In the genomic region with DNA sequence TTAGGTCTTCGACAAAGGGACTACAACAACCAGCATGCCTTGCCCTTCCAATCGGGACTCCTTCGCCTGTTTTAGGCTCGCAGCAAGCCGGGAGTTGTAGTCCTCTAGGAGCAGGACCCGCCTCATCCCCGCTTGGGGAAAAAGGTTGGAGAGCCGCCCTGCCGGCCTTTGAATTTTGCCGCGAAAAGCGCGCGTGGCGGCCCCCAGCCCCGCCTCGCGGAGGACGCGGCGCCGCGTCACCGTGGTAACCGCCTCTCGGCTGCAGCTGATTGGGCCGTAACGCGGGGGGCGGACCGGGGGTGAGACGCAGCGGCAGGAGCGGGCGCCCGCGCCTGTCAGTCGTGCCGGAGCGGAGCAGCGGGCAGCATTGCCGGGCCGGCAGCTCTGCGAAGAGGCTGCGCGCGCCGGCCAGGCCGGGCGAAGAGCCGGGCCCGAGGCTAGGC, we compare ENCODE assay signal across 8 mouse cellular contexts. TPM values are rescaled to one million over a fixed set of nuclear protein-coding genes. Genes with fewer than 3 reads are reported as not detected.
DNase-seq lines count a peak whose midpoint lies in the region; ATAC-seq and TF ChIP-seq lines count a peak whose summit lies in the region.

No protein-coding gene starts in this region.

- peak; percentile 88 for ATAC-seq in lung, embryonic 15.5 days (ENCODE audit: borderline replicate concordance, extremely low read depth, low FRiP score, low TSS enrichment)

- H3K4me1 ChIP-seq in hindbrain, embryonic 10.5 days (replicated peaks), result peaks cover 72% of the 10 kb centered on the region
- H3K4me1 ChIP-seq in lung, embryonic 15.5 days, result peaks cover 55% of the 10 kb centered on the region
- H3K4me1 ChIP-seq in thymus, adult 2 months (replicated peaks; ENCODE audit: control insufficient read depth, insufficient read depth, low read length), result peaks cover 34% of the 10 kb centered on the region

- H3K9ac ChIP-seq in lung, embryonic 15.5 days, result peak overlapping the region; percentile 50

- no peaks in the 10 kb centered on the region for H3K36me3 ChIP-seq in hindbrain, embryonic 10.5 days
- H3K36me3 ChIP-seq in lung, embryonic 15.5 days, result no peaks in the 10 kb centered on the region
- no peaks in the 10 kb centered on the region for H3K36me3 ChIP-seq in thymus, adult 2 months (ENCODE audit: control insufficient read depth, insufficient read depth, low read length)

- TF ChIP-seq POLR2A in thymus, adult 2 months (IDR thresholded peaks at IDR 0.05; ENCODE audit: control insufficient read depth, extremely low read depth, insufficient read depth, low read length, poor library complexity), result peak; percentile 97

- peaks cover 57% of the 10 kb centered on the region for H3K27me3 ChIP-seq in hindbrain, embryonic 10.5 days (ENCODE audit: insufficient read depth, poor library complexity, severe bottlenecking)
- peaks cover 25% of the 10 kb centered on the region for H3K27me3 ChIP-seq in lung, embryonic 15.5 days
- no peaks in the 10 kb centered on the region for H3K27me3 ChIP-seq in thymus, adult 2 months (ENCODE audit: control insufficient read depth, insufficient read depth, low read length)

- H3K4me2 ChIP-seq in lung, embryonic 15.5 days, result peak overlapping the region; percentile 100

- H3K9me3 ChIP-seq in hindbrain, embryonic 10.5 days, result peaks cover 10% of the 10 kb centered on the region
- H3K9me3 ChIP-seq in lung, embryonic 15.5 days, result no peaks in the 10 kb centered on the region

- TF ChIP-seq CTCF in thymus, adult 2 months (IDR thresholded peaks at IDR 0.05; ENCODE audit: borderline replicate concordance, control insufficient read depth, extremely low read depth, insufficient read depth, low read length, poor library complexity), result peak; percentile 45; the same call in 1 of the 2 replicates

- under 1% methylated on average over 52 of the region's 52 CpGs for WGBS in hindbrain, embryonic 10.5 days
- WGBS in lung, embryonic 15.5 days, result under 1% methylated on average over 52 of the region's 52 CpGs
- under 1% methylated on average over 52 of the region's 52 CpGs for WGBS in thymus, adult 2 months

- peak overlapping the region; percentile 84 for H3K4me3 ChIP-seq in hindbrain, embryonic 10.5 days
- H3K4me3 ChIP-seq in lung, embryonic 15.5 days, result peak overlapping the region; percentile 77
- H3K4me3 ChIP-seq in thymus, adult 2 months (ENCODE audit: control insufficient read depth, insufficient read depth, low read length), result peak overlapping the region; percentile 67

- H3K27ac ChIP-seq in hindbrain, embryonic 10.5 days, result peak overlapping the region; percentile 89
- H3K27ac ChIP-seq in lung, embryonic 15.5 days, result peak overlapping the region; percentile 73
- no peak overlapping the region for H3K27ac ChIP-seq in thymus, adult 2 months (ENCODE audit: control insufficient read depth, insufficient read depth, low read length)

- DNase-seq in MN1 (ENCODE audit: low spot score), result peak; percentile 90
- peak; percentile 93 for DNase-seq in cerebellum, adult 8-10 months
- DNase-seq in frontal cortex, adult 2 months (ENCODE audit: extremely low spot score in 1 of 2, low spot score in 1 of 2), result peak; percentile 91 to 94
- DNase-seq in hindbrain, embryonic 10.5 days (ENCODE audit: low spot score), result peak; percentile 98
- DNase-seq in layer of hippocampus, adult 9-10 months (ENCODE audit: low spot score), result peak; percentile 60
- DNase-seq in ovary, adult 18-20 months (ENCODE audit: low spot score), result peak; percentile 96
- peak; percentile 92 for DNase-seq in thymus, adult 2 months

RNA-seq across cellular contexts. Expression of a gene that starts 0.7 kb away (rescaled TPM):
- polyA plus RNA-seq in frontal cortex, adult 2 months (2012; rRNA removed), result 8.3 and 10.6 TPM in 2 replicates
- 3.9 and 6.5 TPM in 2 replicates for polyA plus RNA-seq in hindbrain, embryonic 10.5 days (2016; fragmentation: Nextera tagmentation; extraction: Ambion mirVana)
- polyA plus RNA-seq in lung, embryonic 15.5 days (2015; fragmentation: Nextera tagmentation; extraction: Ambion mirVana), result 2.1 TPM in 2 replicates
- polyA plus RNA-seq in thymus, adult 2 months (2012; rRNA removed), result 15.3 and 18.4 TPM in 2 replicates
